Mouse (Mus musculus) limb, embryonic 14.5 days (tissue): Measurements from ENCODE around the gene Mtx1. TPM values are rescaled to one million over a fixed set of nuclear protein-coding genes. Genes with fewer than 3 reads are reported as not detected.
A peak's percentile ranks its signal among the peaks of the same experiment; 100 is the strongest.

Experiments used
- ATAC-seq: fragments of 200-750 bp; cut with Nextera tagmentation; 2 replicates; pipeline ENCODE4 v1.8.0; 2017; ENCODE audit warnings: low read depth, moderate number of reproducible peaks, moderate TSS enrichment; ENCODE audit not compliant: low FRiP score
- DNase-seq: peaks from one replicate; pipeline ENCODE4 v3.0.0-alpha.2; 2015; ENCODE audit warnings: low spot score
- H3K27ac ChIP-seq: fragments of 300-500 bp; sonication (generic); replicated peaks from 2 replicates; pipeline ENCODE4 v1.5.1; 2014; ENCODE audit warnings: low read depth, mild to moderate bottlenecking, low read length, moderate library complexity, mixed read lengths
- H3K27me3 ChIP-seq: fragments of 300-500 bp; sonication (generic); 2 replicates; pipeline ENCODE4 v1.6.1; 2014; ENCODE audit warnings: low read length, mixed read lengths; ENCODE audit not compliant: control insufficient read depth, insufficient read depth
- H3K36me3 ChIP-seq: fragments of 300-500 bp; sonication (generic); 2 replicates; pipeline ENCODE4 v1.6.1; 2014; ENCODE audit warnings: mild to moderate bottlenecking, low read length, moderate library complexity, mixed read lengths; ENCODE audit not compliant: control insufficient read depth, insufficient read depth
- H3K4me1 ChIP-seq: fragments of 300-500 bp; sonication (generic); 2 replicates; pipeline ENCODE4 v1.6.1; 2014; ENCODE audit warnings: antibody characterized with exemption, low read length, mixed read lengths; ENCODE audit not compliant: control insufficient read depth, insufficient read depth
- H3K4me2 ChIP-seq: fragments of 300-500 bp; sonication (generic); replicated peaks from 2 replicates; pipeline ENCODE4 v1.6.1; 2014; ENCODE audit warnings: low read depth, mild to moderate bottlenecking, low read length, moderate library complexity; ENCODE audit not compliant: severe bottlenecking
- H3K4me3 ChIP-seq: fragments of 300-500 bp; sonication (generic); replicated peaks from 2 replicates; pipeline ENCODE4 v1.5.1; 2014; ENCODE audit warnings: low read length
- H3K9ac ChIP-seq: fragments of 300-500 bp; sonication (generic); 2 replicates; pipeline ENCODE4 v1.6.1; 2014; ENCODE audit warnings: mild to moderate bottlenecking, low read depth, low read length, moderate library complexity; ENCODE audit not compliant: severe bottlenecking
- H3K9me3 ChIP-seq: fragments of 300-500 bp; sonication (generic); 2 replicates; pipeline ENCODE4 v1.6.1; 2016; ENCODE audit warnings: low read length; ENCODE audit not compliant: control insufficient read depth
- POLR2A ChIP-seq: fragments of 200-500 bp; IDR thresholded peaks from 2 replicates; pipeline ENCODE4 v1.8.0; 2012; ENCODE audit warnings: inconsistent platforms, mild to moderate bottlenecking, moderate library complexity, borderline replicate concordance; ENCODE audit not compliant: insufficient read depth, insufficient read length; ENCODE audit errors: extremely low read depth
- WGBS: fragments of 180-500 bp; shearing (Covaris S2); extraction: QIAGEN DNeasy Blood & Tissue Kit; methylation state at CpG from one replicate; pipeline ENCODE4 v1.1.7; 2014; 5-methylcytosine and 5-hydroxymethylcytosine counted together
- polyA plus RNA-seq, 2 experiments: library from polyadenylated mRNA; depleted of rRNA in 1 of 2; stranded (reverse) in 1 of 2; unstranded in 1 of 2; fragments of >200 nt; fragmentation: Nextera tagmentation in 1 of 2; extraction: Ambion mirVana in 1 of 2; gene quantifications; 2 replicates each; pipeline versions ENCODE4 v1.2.1 to v1.2.3; 2012 to 2014

The Mtx1 gene
- polyA plus RNA-seq, 2 experiments: 163 to 196 TPM

GRCm38 (mm10) chr3:89215853-89216252, 11.0 kb downstream of the Mtx1 start:
- H3K9me3 ChIP-seq: no peaks in the 10 kb centered on the region
- H3K9ac ChIP-seq: peak overlapping the region; percentile 90; the same call in 1 of the 2 replicates
- WGBS: 2% methylated on average over 6 of the region's 6 CpGs
- H3K27ac ChIP-seq: peak overlapping the region; percentile 99; the same call in 1 of the 2 replicates
- TF ChIP-seq POLR2A: no peak
- peak overlapping the region; percentile 86 for H3K4me2 ChIP-seq
- H3K27me3 ChIP-seq: no peaks in the 10 kb centered on the region
- H3K36me3 ChIP-seq: peaks cover 12% of the 10 kb centered on the region; the same call in 1 of the 2 replicates
- DNase-seq (peak; percentile 93), ATAC-seq (peak; percentile 20; the same call in 1 of the 2 replicates)
- H3K4me1 ChIP-seq: peaks cover 20% of the 10 kb centered on the region
- H3K4me3 ChIP-seq: peak overlapping the region; percentile 85

- TF ChIP-seq POLR2A: no peak
- 3% methylated on average over 17 of the region's 19 CpGs for WGBS
- ATAC-seq: peak; percentile 5; the same call in 1 of the 2 replicates
- H3K9me3 ChIP-seq: no peaks in the 10 kb centered on the region
- H3K4me1 ChIP-seq: peaks cover 20% of the 10 kb centered on the region
- H3K36me3 ChIP-seq: peaks cover 17% of the 10 kb centered on the region
- peak within 1 kb of the TSS; percentile 85 for H3K4me3 ChIP-seq
- peak; percentile 66 for DNase-seq
- peak within 1 kb of the TSS; percentile 90 for H3K9ac ChIP-seq
- peak within 1 kb of the TSS; percentile 99 for H3K27ac ChIP-seq
- H3K27me3 ChIP-seq: no peaks in the 10 kb centered on the region
- peak within 1 kb of the TSS; percentile 86 for H3K4me2 ChIP-seq
Measured at GRCm38 (mm10) chr3:89214681-89215411, 12.0 kb downstream of the Mtx1 start, which contains the start of gene Thbs3. Thbs3 (plus strand) TSS chr3:89215180.

- ATAC-seq: peak; percentile 92
- H3K9me3 ChIP-seq: no peaks in the 10 kb centered on the region
- DNase-seq: peak; percentile 95
- 0% methylated on average over 66 of the region's 69 CpGs for WGBS
- no peaks in the 10 kb centered on the region for H3K27me3 ChIP-seq
- H3K27ac ChIP-seq: peak overlapping the region; percentile 99
- peak overlapping the region; percentile 90 for H3K9ac ChIP-seq
- 0 out of 2 replicates have a peak, but pooled peaks have one; percentile 57 for TF ChIP-seq POLR2A
- H3K4me2 ChIP-seq: peak overlapping the region; percentile 86
- peaks cover 17% of the 10 kb centered on the region for H3K36me3 ChIP-seq
- H3K4me1 ChIP-seq: peaks cover 20% of the 10 kb centered on the region
- peak overlapping the region; percentile 85 for H3K4me3 ChIP-seq
Measured at GRCm38 (mm10) chr3:89213803-89214530, 12.9 kb downstream of the Mtx1 start.

- H3K36me3 ChIP-seq: peaks cover 49% of the 10 kb centered on the region
- WGBS: 76% methylated on average over 7 of the region's 7 CpGs
- H3K9me3 ChIP-seq: no peaks in the 10 kb centered on the region
- no peak for TF ChIP-seq POLR2A
- peaks cover 16% of the 10 kb centered on the region for H3K4me1 ChIP-seq
- peak overlapping the region; percentile 8; the same call in 1 of the 2 replicates for H3K27ac ChIP-seq
- H3K27me3 ChIP-seq: no peaks in the 10 kb centered on the region
- DNase-seq (peak; percentile 23), ATAC-seq (no peak)
- no peak overlapping the region for H3K4me3 ChIP-seq
- H3K4me2 ChIP-seq: no peak overlapping the region
- H3K9ac ChIP-seq: no peak overlapping the region
Measured at GRCm38 (mm10) chr3:89210731-89211130, 16.2 kb downstream of the Mtx1 start.

- no peak overlapping the region; the same call in 1 of the 2 replicates for H3K27ac ChIP-seq
- 83% methylated on average over 13 of the region's 13 CpGs for WGBS
- ATAC-seq (no peak), DNase-seq (no peak)
- H3K4me1 ChIP-seq: peaks cover 11% of the 10 kb centered on the region
- H3K27me3 ChIP-seq: no peaks in the 10 kb centered on the region
- no peaks in the 10 kb centered on the region for H3K9me3 ChIP-seq
- H3K4me2 ChIP-seq: no peak overlapping the region
- no peak for TF ChIP-seq POLR2A
- H3K9ac ChIP-seq: no peak overlapping the region
- peaks cover 53% of the 10 kb centered on the region for H3K36me3 ChIP-seq
- no peak overlapping the region for H3K4me3 ChIP-seq
Measured at GRCm38 (mm10) chr3:89210162-89210561, 16.7 kb downstream of the Mtx1 start.
